ENCODE assay signal across 4 mouse cellular contexts in the genomic region with DNA sequence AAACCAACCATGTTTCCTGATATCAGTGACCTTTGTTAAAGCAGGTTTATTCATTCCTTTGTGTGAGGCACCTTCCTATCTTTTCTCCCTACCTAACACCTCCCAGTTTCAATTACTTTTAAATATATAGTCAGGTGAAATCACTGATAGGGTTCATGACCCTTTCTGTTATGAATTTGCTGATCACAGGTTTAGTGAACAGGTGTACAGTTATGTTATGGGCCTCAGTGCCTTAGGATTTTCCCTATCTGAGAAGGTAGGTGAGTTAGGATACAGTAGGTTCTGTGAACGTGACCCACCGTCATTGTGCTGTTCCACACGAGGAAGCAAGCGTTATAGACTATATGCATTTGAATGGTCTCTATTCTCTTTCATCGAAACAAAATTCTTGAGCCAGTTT.
"Had no signal": no experiment of that assay in that cellular context is flagged by ENCODE, and none has a peak within 500 bp of the region (broad histone marks: within the 10 kb centered on the region; RNA-seq: fewer than 3 reads in every experiment).

No protein-coding gene starts in this region.

- H3K4me1 ChIP-seq: neural tube, embryonic 13.5 days; neural tube, embryonic 15.5 days; stomach, embryonic 15.5 days had no signal

- H3K4me3 ChIP-seq: neural tube, embryonic 13.5 days; neural tube, embryonic 15.5 days; stomach, embryonic 15.5 days had no signal

- H3K9me3 ChIP-seq: neural tube, embryonic 13.5 days; neural tube, embryonic 15.5 days; stomach, embryonic 15.5 days had no signal

- H3K27ac ChIP-seq: neural tube, embryonic 13.5 days; neural tube, embryonic 15.5 days; stomach, embryonic 15.5 days; stomach, postnatal 0 days had no signal

- H3K4me2 ChIP-seq: neural tube, embryonic 13.5 days; neural tube, embryonic 15.5 days; stomach, embryonic 15.5 days had no signal

- H3K9ac ChIP-seq: neural tube, embryonic 13.5 days; neural tube, embryonic 15.5 days; stomach, embryonic 15.5 days had no signal

- H3K36me3 ChIP-seq: stomach, embryonic 15.5 days had no signal

- H3K27me3 ChIP-seq: neural tube, embryonic 13.5 days; neural tube, embryonic 15.5 days; stomach, embryonic 15.5 days had no signal
